Comparison of ENCODE assay signal across 25 mouse cellular contexts in the genomic region with DNA sequence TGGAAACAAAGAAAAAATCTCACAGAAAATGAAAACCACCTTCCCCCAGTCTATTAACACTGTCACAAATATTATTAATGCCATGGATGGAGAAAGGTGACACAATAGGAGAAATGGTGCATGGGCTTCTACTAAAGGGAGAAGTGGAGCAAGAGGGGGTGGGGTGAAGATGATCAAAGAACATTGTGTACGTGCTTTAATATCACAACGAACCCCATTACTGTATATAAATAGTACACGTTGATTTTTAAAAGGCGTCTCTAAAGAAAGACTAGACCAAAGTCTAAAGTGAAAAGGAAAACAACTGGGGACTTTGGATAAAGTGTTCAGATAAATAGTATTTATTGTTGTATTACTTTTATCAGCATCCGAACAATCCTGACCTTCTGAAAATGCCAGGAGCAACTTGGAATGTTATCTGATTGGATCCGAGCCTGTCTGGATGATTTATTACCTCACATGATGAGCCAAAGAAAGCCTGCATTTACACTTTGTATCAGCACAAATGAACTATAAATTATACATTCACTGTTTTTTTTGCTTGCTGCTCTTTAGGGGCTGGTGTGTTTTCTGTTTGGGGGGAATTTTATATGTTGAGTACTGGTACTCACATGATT. TPM values are rescaled to one million over a fixed set of nuclear protein-coding genes. Genes with fewer than 3 reads are reported as not detected.
"Had no signal": no experiment of that assay in that cellular context is flagged by ENCODE, and none has a peak within 500 bp of the region (broad histone marks: within the 10 kb centered on the region; RNA-seq: fewer than 3 reads in every experiment).

No protein-coding gene starts in this region.

- H3K27me3 ChIP-seq: limb, embryonic 13.5 days; stomach, embryonic 15.5 days had no signal

- DNase-seq: kidney, adult 11 months; kidney, postnatal 10 days; kidney, postnatal 36 days; layer of hippocampus, adult 9-11 months; liver; liver, postnatal 0 days; lung, postnatal 14 days; lung, postnatal 4 days; midbrain, embryonic 14.5 days; right cerebral cortex, adult 18-20 months; right cerebral cortex, postnatal 14 days; right cerebral cortex, postnatal 4 days; spleen, adult 18-20 months; thymus, postnatal 25 days had no signal

- H3K4me3 ChIP-seq: limb, embryonic 10.5 days; limb, embryonic 13.5 days; stomach, embryonic 15.5 days had no signal

- H3K9ac ChIP-seq: limb, embryonic 13.5 days; liver, embryonic 14.5 days; liver, postnatal 0 days; stomach, embryonic 15.5 days had no signal

- H3K4me1 ChIP-seq: limb, embryonic 10.5 days; limb, embryonic 13.5 days; stomach, embryonic 15.5 days had no signal

- H3K36me3 ChIP-seq: limb, embryonic 10.5 days; limb, embryonic 13.5 days; stomach, embryonic 15.5 days had no signal

- H3K27ac ChIP-seq: limb, embryonic 10.5 days; limb, embryonic 13.5 days; liver, embryonic 14.5 days; stomach, embryonic 15.5 days had no signal

- ATAC-seq: liver, postnatal 0 days had no signal

- H3K9me3 ChIP-seq: limb, embryonic 10.5 days; limb, embryonic 13.5 days; stomach, embryonic 15.5 days had no signal

- H3K4me2 ChIP-seq: limb, embryonic 13.5 days; midbrain, embryonic 11.5 days; stomach, embryonic 15.5 days had no signal

RNA-seq across cellular contexts. Expression of a gene that starts 15.2 kb away (rescaled TPM):
- polyA plus RNA-seq: kidney, embryonic 14.5 days; limb, embryonic 10.5 days; limb, embryonic 13.5 days; lung, embryonic 16.5 days; midbrain, embryonic 11.5 days; midbrain, embryonic 14.5 days; midbrain, postnatal 0 days; neural tube, embryonic 11.5 days; neural tube, embryonic 14.5 days; stomach, embryonic 15.5 days; thymus, postnatal 0 days had no signal
